Mouse (Mus musculus): ENCODE measurements around the gene Pnpla7.

Pnpla7 gene

GRCm38 (mm10) chr2:25075506-25075905 is 99.7 kb downstream of the Pnpla7 start:
- DNase-seq = no peak

GRCm38 (mm10) chr2:25078967-25079366 is 103.1 kb downstream of the Pnpla7 start:
- DNase-seq = no peak

DNA sequence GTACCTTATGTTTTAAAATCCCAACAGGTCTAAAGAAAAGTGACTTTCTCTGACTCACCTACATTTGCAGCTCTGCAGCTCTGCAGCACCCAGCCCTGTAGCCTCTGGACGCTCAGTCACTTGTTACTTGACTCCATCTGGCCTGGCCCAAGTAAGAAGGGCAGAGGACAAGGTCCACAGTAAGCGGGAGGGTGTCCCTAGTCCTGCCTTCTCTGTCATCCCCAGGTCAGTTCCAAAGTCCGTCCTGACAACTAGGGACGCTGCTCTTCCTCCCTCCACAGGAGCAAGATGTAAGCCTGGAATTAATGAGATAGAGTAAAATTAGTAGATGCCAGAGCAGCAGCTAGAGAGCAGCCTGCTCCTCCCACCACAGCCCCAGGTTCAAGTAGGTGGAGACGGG is 104.2 kb downstream of the Pnpla7 start, which contains the start of gene Entpd8:
Gene Entpd8 (plus strand): TSS at position 229 of the 400 bp plus-strand sequence.
- DNase-seq = no peak

- no peak for DNase-seq
Observed at GRCm38 (mm10) chr2:25083697-25084096, 107.9 kb downstream of the Pnpla7 start.

- DNase-seq = peak; percentile 41 to 51
Observed at GRCm38 (mm10) chr2:25085571-25085970, 109.7 kb downstream of the Pnpla7 start.

GRCm38 (mm10) chr2:25087842-25088241 is 112.0 kb downstream of the Pnpla7 start:
- DNase-seq = no peak

- peak; percentile 56 to 62 for DNase-seq
Observed at GRCm38 (mm10) chr2:25088636-25089035, 112.8 kb downstream of the Pnpla7 start.

DNA sequence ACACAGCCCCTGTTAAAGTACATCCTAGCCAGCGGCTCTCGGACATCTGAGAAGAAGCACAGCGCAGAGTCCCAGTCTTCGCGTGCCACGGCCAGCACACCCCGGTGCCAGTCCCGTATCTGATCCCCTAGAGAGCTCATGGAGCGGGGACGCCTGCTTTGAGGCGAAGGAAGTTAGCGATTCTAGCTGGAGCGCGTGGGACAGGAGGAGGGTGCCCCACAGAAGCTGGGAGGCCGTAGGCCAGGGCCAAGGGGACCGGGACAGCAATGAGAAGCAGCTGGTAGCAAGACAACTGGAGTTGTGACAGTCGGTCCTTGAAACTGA is 118.9 kb downstream of the Pnpla7 start:
- DNase-seq = no peak

- no peak for DNase-seq
Observed at GRCm38 (mm10) chr2:25095109-25095850, 119.4 kb downstream of the Pnpla7 start, which contains the start of gene Noxa1. Gene Noxa1, minus strand, starts transcription at chr2:25095149.

DNA sequence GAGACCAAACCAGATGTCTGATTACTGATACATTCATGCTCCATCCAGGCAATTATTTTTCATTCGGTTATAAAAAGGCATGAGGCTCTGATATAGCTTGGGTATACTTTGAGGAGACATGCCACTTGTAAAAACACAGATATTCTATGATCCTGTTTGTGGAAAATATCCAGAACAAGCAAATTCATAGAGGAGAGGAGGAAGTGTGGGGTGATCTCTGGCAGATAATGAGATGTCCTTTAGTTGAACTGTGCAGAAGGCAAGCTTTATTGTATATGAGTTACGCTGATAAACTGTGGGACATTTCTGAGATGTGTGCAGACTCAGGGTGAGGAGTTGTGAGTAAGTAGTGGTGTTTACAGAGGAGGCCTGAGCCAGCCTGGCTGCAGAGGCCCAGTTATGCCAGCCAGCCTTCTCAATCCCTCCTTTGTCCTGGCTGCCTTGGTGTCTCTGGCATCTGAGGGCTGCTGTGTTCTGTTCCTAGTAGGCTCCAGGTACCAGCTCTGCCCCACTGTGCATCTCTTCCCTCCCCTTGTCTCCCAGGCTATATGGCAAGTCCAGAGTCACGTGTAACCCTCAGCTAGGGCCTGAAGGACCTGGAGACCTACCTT is 122.3 kb downstream of the Pnpla7 start:
- no peak for DNase-seq

DNA sequence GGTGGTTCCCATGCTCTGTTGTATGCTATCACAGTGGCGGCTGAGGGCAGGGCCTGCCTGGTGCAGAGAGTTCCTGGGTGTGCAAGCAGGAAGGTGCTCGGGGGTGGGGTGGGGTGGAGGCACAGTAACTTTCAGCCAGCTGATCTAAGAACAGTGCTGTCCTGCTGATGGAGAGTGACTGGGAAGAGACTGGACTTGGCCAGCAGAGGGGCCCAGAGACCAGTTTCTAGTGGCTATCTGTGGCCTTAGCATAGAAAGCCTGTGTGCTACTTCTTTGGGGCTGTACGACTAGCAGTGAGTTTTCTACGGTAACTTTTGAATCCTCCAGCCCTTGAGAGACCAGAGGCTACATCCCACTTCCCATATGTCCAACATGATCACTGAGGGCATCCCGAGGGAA is 123.1 kb downstream of the Pnpla7 start:
- DNase-seq = peak; percentile 37 to 43

GRCm38 (mm10) chr2:25099703-25100102 is 123.9 kb downstream of the Pnpla7 start:
- DNase-seq = no peak
